Mouse (Mus musculus) heart, embryonic 10.5 days (tissue): ENCODE measurements at regions not wholly inside any gene's neighbourhood (a gene's known extent, or its start where the extent isn't known, plus 50 kb on each side); places are given as distances from the start of the nearest gene placed in this dataset.

Experiments
- DNase-seq: peaks from one replicate; pipeline ENCODE4 v3.0.0-alpha.2; 2017; ENCODE audit warnings: low spot score
- H3K27ac ChIP-seq: fragments of 300-500 bp; sonication (generic); 2 replicates; pipeline ENCODE4 v1.5.1; 2016; ENCODE audit warnings: mild to moderate bottlenecking
- H3K27me3 ChIP-seq: fragments of 300-500 bp; sonication (generic); 2 replicates; pipeline ENCODE4 v1.6.1; 2016; ENCODE audit warnings: mild to moderate bottlenecking; ENCODE audit not compliant: poor library complexity, insufficient read depth, severe bottlenecking
- H3K36me3 ChIP-seq: fragments of 300-500 bp; sonication (generic); 2 replicates; pipeline ENCODE4 v1.6.1; 2016; ENCODE audit warnings: mild to moderate bottlenecking, moderate library complexity
- H3K4me1 ChIP-seq: fragments of 300-500 bp; sonication (generic); 2 replicates; pipeline ENCODE4 v1.6.1; 2016; ENCODE audit warnings: mild to moderate bottlenecking
- H3K4me3 ChIP-seq: fragments of 300-500 bp; sonication (generic); 2 replicates; pipeline ENCODE4 v1.5.1; 2016; ENCODE audit warnings: mild to moderate bottlenecking, moderate library complexity
- H3K9me3 ChIP-seq: fragments of 300-500 bp; sonication (generic); 2 replicates; pipeline ENCODE4 v1.6.1; 2016; ENCODE audit warnings: mild to moderate bottlenecking, moderate library complexity
- WGBS: fragments of 180-500 bp; shearing (Covaris S2); methylation state at CpG from one replicate; pipeline ENCODE4 v1.1.7; 2016; 5-methylcytosine and 5-hydroxymethylcytosine counted together

- 66% methylated on average over 4 of the region's 4 CpGs for WGBS
Measured at GRCm38 (mm10) chr14:98538267-98538666, 368.7 kb upstream of the Dach1 start.

GRCm38 (mm10) chr14:98533600-98533999 is 364.0 kb upstream of the Dach1 start:
- Histone ChIP-seq H3K4me3 (no peak overlapping the region), H3K9me3 (no peaks in the 10 kb centered on the region), H3K27ac (no peak overlapping the region), H3K27me3 (no peaks in the 10 kb centered on the region), H3K4me1 (no peaks in the 10 kb centered on the region), H3K36me3 (no peaks in the 10 kb centered on the region)
- DNase-seq, result no peak
- 85% methylated on average over 10 of the region's 10 CpGs for WGBS

More at GRCm38 (mm10) chr14:98538267-98538666, 368.7 kb upstream of the Dach1 start:
- Histone ChIP-seq H3K36me3 (no peaks in the 10 kb centered on the region), H3K4me1 (no peaks in the 10 kb centered on the region), H3K4me3 (no peak overlapping the region), H3K27ac (no peak overlapping the region), H3K27me3 (no peaks in the 10 kb centered on the region), H3K9me3 (no peaks in the 10 kb centered on the region)
- no peak for DNase-seq

GRCm38 (mm10) chr14:98520966-98521365 is 351.4 kb upstream of the Dach1 start:
- Histone ChIP-seq H3K27me3 (no peaks in the 10 kb centered on the region), H3K4me3 (no peak overlapping the region), H3K27ac (no peak overlapping the region), H3K36me3 (no peaks in the 10 kb centered on the region), H3K9me3 (no peaks in the 10 kb centered on the region), H3K4me1 (no peaks in the 10 kb centered on the region)
- DNase-seq, result no peak
- 77% methylated on average over 3 of the region's 3 CpGs for WGBS

GRCm38 (mm10) chr14:98505321-98505720 is 335.8 kb upstream of the Dach1 start:
- H3K9me3 ChIP-seq, result no peaks in the 10 kb centered on the region
- no peaks in the 10 kb centered on the region for H3K27me3 ChIP-seq
- 80% methylated on average over 6 of the region's 6 CpGs for WGBS
- H3K36me3 ChIP-seq, result no peaks in the 10 kb centered on the region
- no peaks in the 10 kb centered on the region for H3K4me1 ChIP-seq
- no peak for DNase-seq
- no peak overlapping the region for H3K27ac ChIP-seq
- H3K4me3 ChIP-seq, result no peak overlapping the region

- DNase-seq, result no peak
- Histone ChIP-seq H3K27me3 (no peaks in the 10 kb centered on the region), H3K4me1 (no peaks in the 10 kb centered on the region), H3K9me3 (no peaks in the 10 kb centered on the region), H3K36me3 (no peaks in the 10 kb centered on the region), H3K4me3 (no peak overlapping the region), H3K27ac (no peak overlapping the region)
- 57% methylated on average over 8 of the region's 8 CpGs for WGBS
Measured at GRCm38 (mm10) chr14:98477416-98477815, 307.9 kb upstream of the Dach1 start.

- H3K4me3 ChIP-seq, result no peak overlapping the region
- no peaks in the 10 kb centered on the region for H3K36me3 ChIP-seq
- no peak for DNase-seq
- WGBS, result 78% methylated on average over 5 of the region's 5 CpGs
- no peaks in the 10 kb centered on the region for H3K9me3 ChIP-seq
- H3K4me1 ChIP-seq, result no peaks in the 10 kb centered on the region
- H3K27ac ChIP-seq, result no peak overlapping the region
- H3K27me3 ChIP-seq, result no peaks in the 10 kb centered on the region
Measured at GRCm38 (mm10) chr14:98471803-98472509, 302.4 kb upstream of the Dach1 start.

- DNase-seq, result no peak
- Histone ChIP-seq H3K36me3 (no peaks in the 10 kb centered on the region), H3K4me3 (no peak overlapping the region), H3K27me3 (no peaks in the 10 kb centered on the region), H3K27ac (no peak overlapping the region), H3K9me3 (no peaks in the 10 kb centered on the region), H3K4me1 (no peaks in the 10 kb centered on the region)
- 74% methylated on average over 1 of the region's 1 CpGs for WGBS
Measured at GRCm38 (mm10) chr14:98454461-98454860, 284.9 kb upstream of the Dach1 start.

GRCm38 (mm10) chr14:98452191-98452590 is 282.6 kb upstream of the Dach1 start:
- no peaks in the 10 kb centered on the region for H3K27me3 ChIP-seq
- H3K4me1 ChIP-seq, result no peaks in the 10 kb centered on the region
- H3K27ac ChIP-seq, result no peak overlapping the region
- no peak for DNase-seq
- WGBS, result 71% methylated on average over 6 of the region's 6 CpGs
- no peaks in the 10 kb centered on the region for H3K9me3 ChIP-seq
- no peak overlapping the region for H3K4me3 ChIP-seq
- H3K36me3 ChIP-seq, result no peaks in the 10 kb centered on the region

- H3K36me3 ChIP-seq, result no peaks in the 10 kb centered on the region
- H3K4me3 ChIP-seq, result no peak overlapping the region
- no peak overlapping the region for H3K27ac ChIP-seq
- H3K4me1 ChIP-seq, result no peaks in the 10 kb centered on the region
- no peaks in the 10 kb centered on the region for H3K9me3 ChIP-seq
- 84% methylated on average over 5 of the region's 5 CpGs for WGBS
- H3K27me3 ChIP-seq, result no peaks in the 10 kb centered on the region
- no peak for DNase-seq
Measured at GRCm38 (mm10) chr14:98449568-98449967, 280.0 kb upstream of the Dach1 start.

- Histone ChIP-seq H3K4me1 (no peaks in the 10 kb centered on the region), H3K27me3 (no peaks in the 10 kb centered on the region), H3K36me3 (no peaks in the 10 kb centered on the region), H3K27ac (no peak overlapping the region), H3K4me3 (no peak overlapping the region), H3K9me3 (no peaks in the 10 kb centered on the region)
- 91% methylated on average over 3 of the region's 3 CpGs for WGBS
- DNase-seq, result no peak
Measured at GRCm38 (mm10) chr14:98442411-98442810, 272.8 kb upstream of the Dach1 start.

GRCm38 (mm10) chr14:98441954-98442353 is 272.4 kb upstream of the Dach1 start:
- Histone ChIP-seq H3K36me3 (no peaks in the 10 kb centered on the region), H3K27me3 (no peaks in the 10 kb centered on the region), H3K9me3 (no peaks in the 10 kb centered on the region), H3K4me3 (no peak overlapping the region), H3K4me1 (no peaks in the 10 kb centered on the region), H3K27ac (no peak overlapping the region)
- no peak for DNase-seq
- WGBS, result 76% methylated on average over 2 of the region's 2 CpGs

- Histone ChIP-seq H3K4me3 (no peak overlapping the region), H3K27me3 (no peaks in the 10 kb centered on the region), H3K4me1 (no peaks in the 10 kb centered on the region), H3K36me3 (no peaks in the 10 kb centered on the region), H3K27ac (no peak overlapping the region), H3K9me3 (no peaks in the 10 kb centered on the region)
- WGBS, result 36% methylated on average over 11 of the region's 11 CpGs
- DNase-seq, result no peak
Measured at GRCm38 (mm10) chr14:98431959-98432358, 262.4 kb upstream of the Dach1 start.

- 58% methylated on average over 1 of the region's 1 CpGs for WGBS
Measured at GRCm38 (mm10) chr14:98417719-98418118, 248.2 kb upstream of the Dach1 start.

GRCm38 (mm10) chr14:98414201-98414600 is 244.6 kb upstream of the Dach1 start:
- no peaks in the 10 kb centered on the region for H3K4me1 ChIP-seq
- no peaks in the 10 kb centered on the region for H3K9me3 ChIP-seq
- DNase-seq, result no peak
- no peaks in the 10 kb centered on the region for H3K36me3 ChIP-seq
- no peak overlapping the region for H3K27ac ChIP-seq
- H3K27me3 ChIP-seq, result no peaks in the 10 kb centered on the region
- H3K4me3 ChIP-seq, result no peak overlapping the region
- 57% methylated on average over 7 of the region's 7 CpGs for WGBS

More at GRCm38 (mm10) chr14:98417719-98418118, 248.2 kb upstream of the Dach1 start:
- Histone ChIP-seq H3K36me3 (no peaks in the 10 kb centered on the region), H3K9me3 (no peaks in the 10 kb centered on the region), H3K27ac (no peak overlapping the region), H3K4me3 (no peak overlapping the region), H3K27me3 (no peaks in the 10 kb centered on the region), H3K4me1 (no peaks in the 10 kb centered on the region)
- DNase-seq, result no peak
